Mouse (Mus musculus): Measurements from ENCODE around the gene Btbd9. TPM values are rescaled to one million over a fixed set of nuclear protein-coding genes. Genes with fewer than 3 reads are reported as not detected.

The Btbd9 gene
- polyA plus RNA-seq, 1 experiment from 2014 or later: 76.1 TPM

- no peaks in the 10 kb centered on the region for H3K36me3 ChIP-seq
- no peak overlapping the region for H3K9ac ChIP-seq
- WGBS: 76% methylated on average over 4 of the region's 4 CpGs
- H3K27me3 ChIP-seq: no peaks in the 10 kb centered on the region
- peaks cover 70% of the 10 kb centered on the region for H3K4me1 ChIP-seq
- no peak overlapping the region for H3K4me2 ChIP-seq (replicated peaks)
- H3K9me3 ChIP-seq: no peaks in the 10 kb centered on the region
- ATAC-seq (ENCODE audit: low FRiP score, low read depth): no peak
- no peak overlapping the region for H3K4me3 ChIP-seq
- H3K27ac ChIP-seq: no peak overlapping the region
Measured at GRCm38 (mm10) chr17:30258480-30258879, 317.8 kb downstream of the Btbd9 start.

- 61% methylated on average over 8 of the region's 8 CpGs for WGBS
- H3K9ac ChIP-seq: no peak overlapping the region
- H3K27me3 ChIP-seq: no peaks in the 10 kb centered on the region
- H3K4me2 ChIP-seq (replicated peaks): no peak overlapping the region
- no peak overlapping the region for H3K27ac ChIP-seq
- H3K36me3 ChIP-seq: no peaks in the 10 kb centered on the region
- H3K9me3 ChIP-seq: no peaks in the 10 kb centered on the region
- no peak for ATAC-seq (ENCODE audit: low FRiP score, low read depth)
- no peak overlapping the region for H3K4me3 ChIP-seq
- H3K4me1 ChIP-seq: peaks cover 48% of the 10 kb centered on the region
Measured at GRCm38 (mm10) chr17:30255928-30256560, 320.2 kb downstream of the Btbd9 start.

- H3K36me3 ChIP-seq: no peaks in the 10 kb centered on the region
- no peak overlapping the region for H3K9ac ChIP-seq
- no peak overlapping the region for H3K4me3 ChIP-seq
- no peak for ATAC-seq (ENCODE audit: low FRiP score, low read depth)
- H3K4me1 ChIP-seq: peaks cover 36% of the 10 kb centered on the region
- H3K9me3 ChIP-seq: no peaks in the 10 kb centered on the region
- no peak overlapping the region for H3K4me2 ChIP-seq (replicated peaks)
- H3K27ac ChIP-seq: no peak overlapping the region
- H3K27me3 ChIP-seq: no peaks in the 10 kb centered on the region
- WGBS: 51% methylated on average over 7 of the region's 7 CpGs
Measured at GRCm38 (mm10) chr17:30253924-30254323, 322.4 kb downstream of the Btbd9 start.

- Histone ChIP-seq H3K9me3 (no peaks in the 10 kb centered on the region), H3K27me3 (no peaks in the 10 kb centered on the region), H3K36me3 (no peaks in the 10 kb centered on the region), H3K4me3 (no peak overlapping the region), H3K4me1 (peaks cover 28% of the 10 kb centered on the region), H3K9ac (no peak overlapping the region), H3K4me2 (replicated peaks) (no peak overlapping the region), H3K27ac (no peak overlapping the region)
- no peak for ATAC-seq (ENCODE audit: low FRiP score, low read depth)
- whole genome bisulfite sequencing: 85% methylated on average over 5 of the region's 5 CpGs
Measured at GRCm38 (mm10) chr17:30253028-30253427, 323.3 kb downstream of the Btbd9 start.

- H3K4me2 ChIP-seq (replicated peaks): peak overlapping the region; percentile 35
- H3K36me3 ChIP-seq: no peaks in the 10 kb centered on the region
- H3K9me3 ChIP-seq: no peaks in the 10 kb centered on the region
- H3K4me3 ChIP-seq: no peak overlapping the region
- no peaks in the 10 kb centered on the region for H3K27me3 ChIP-seq
- WGBS: 35% methylated on average over 10 of the region's 10 CpGs
- ATAC-seq (ENCODE audit: low FRiP score, low read depth): no peak
- no peak overlapping the region for H3K9ac ChIP-seq
- H3K4me1 ChIP-seq: peaks cover 55% of the 10 kb centered on the region
- no peak overlapping the region; the same call in 1 of the 2 replicates for H3K27ac ChIP-seq
Measured at GRCm38 (mm10) chr17:30245308-30245706, 331.0 kb downstream of the Btbd9 start.

- H3K36me3 ChIP-seq: no peaks in the 10 kb centered on the region
- peak; percentile 78 for ATAC-seq (ENCODE audit: low FRiP score, low read depth)
- H3K4me1 ChIP-seq: peaks cover 61% of the 10 kb centered on the region
- H3K27ac ChIP-seq: peak overlapping the region; percentile 44; the same call in 1 of the 2 replicates
- no peak overlapping the region for H3K9ac ChIP-seq
- H3K4me2 ChIP-seq (replicated peaks): peak overlapping the region; percentile 35
- 49% methylated on average over 14 of the region's 14 CpGs for WGBS
- H3K4me3 ChIP-seq: no peak overlapping the region
- H3K27me3 ChIP-seq: no peaks in the 10 kb centered on the region
- no peaks in the 10 kb centered on the region for H3K9me3 ChIP-seq
Measured at GRCm38 (mm10) chr17:30244651-30245307, 331.5 kb downstream of the Btbd9 start.

GRCm38 (mm10) chr17:30243540-30243939 lies 332.7 kb downstream of the Btbd9 start:
- no peak overlapping the region for H3K4me2 ChIP-seq (replicated peaks)
- H3K4me1 ChIP-seq: peaks cover 73% of the 10 kb centered on the region
- 76% methylated on average over 7 of the region's 7 CpGs for WGBS
- no peaks in the 10 kb centered on the region for H3K36me3 ChIP-seq
- no peak overlapping the region for H3K4me3 ChIP-seq
- H3K27ac ChIP-seq: no peak overlapping the region
- no peaks in the 10 kb centered on the region for H3K27me3 ChIP-seq
- no peak overlapping the region for H3K9ac ChIP-seq
- H3K9me3 ChIP-seq: no peaks in the 10 kb centered on the region
- ATAC-seq (ENCODE audit: low FRiP score, low read depth): no peak

GRCm38 (mm10) chr17:30242647-30243046 lies 333.6 kb downstream of the Btbd9 start:
- Histone ChIP-seq H3K4me1 (peaks cover 74% of the 10 kb centered on the region), H3K27me3 (no peaks in the 10 kb centered on the region)

GRCm38 (mm10) chr17:30241720-30242322 lies 334.5 kb downstream of the Btbd9 start:
- H3K27me3 ChIP-seq: no peaks in the 10 kb centered on the region
- 71% methylated on average over 17 of the region's 17 CpGs for WGBS
- H3K4me2 ChIP-seq (replicated peaks): no peak overlapping the region
- no peaks in the 10 kb centered on the region for H3K36me3 ChIP-seq
- H3K27ac ChIP-seq: no peak overlapping the region
- ATAC-seq (ENCODE audit: low FRiP score, low read depth): no peak
- H3K9me3 ChIP-seq: no peaks in the 10 kb centered on the region
- H3K4me3 ChIP-seq: no peak overlapping the region
- no peak overlapping the region for H3K9ac ChIP-seq
- H3K4me1 ChIP-seq: peaks cover 80% of the 10 kb centered on the region

More at GRCm38 (mm10) chr17:30242647-30243046, 333.6 kb downstream of the Btbd9 start:
- Histone ChIP-seq H3K4me2 (replicated peaks) (no peak overlapping the region), H3K9me3 (no peaks in the 10 kb centered on the region), H3K36me3 (no peaks in the 10 kb centered on the region), H3K9ac (no peak overlapping the region), H3K4me3 (no peak overlapping the region), H3K27ac (no peak overlapping the region)
- ATAC-seq (ENCODE audit: low FRiP score, low read depth): no peak
- WGBS: 91% methylated on average over 4 of the region's 4 CpGs

GRCm38 (mm10) chr17:30241061-30241460 lies 335.2 kb downstream of the Btbd9 start:
- 59% methylated on average over 6 of the region's 6 CpGs for WGBS
- H3K9me3 ChIP-seq: no peaks in the 10 kb centered on the region
- peaks cover 80% of the 10 kb centered on the region for H3K4me1 ChIP-seq
- H3K9ac ChIP-seq: no peak overlapping the region
- no peaks in the 10 kb centered on the region for H3K36me3 ChIP-seq
- H3K4me2 ChIP-seq (replicated peaks): no peak overlapping the region
- no peak overlapping the region for H3K27ac ChIP-seq
- H3K27me3 ChIP-seq: no peaks in the 10 kb centered on the region
- ATAC-seq (ENCODE audit: low FRiP score, low read depth): no peak
- H3K4me3 ChIP-seq: no peak overlapping the region

- H3K4me3 ChIP-seq: no peak overlapping the region
- peaks cover 80% of the 10 kb centered on the region for H3K4me1 ChIP-seq
- no peak for ATAC-seq (ENCODE audit: low FRiP score, low read depth)
- no peak overlapping the region; the same call in 1 of the 2 replicates for H3K27ac ChIP-seq
- WGBS: 73% methylated on average over 4 of the region's 4 CpGs
- no peaks in the 10 kb centered on the region for H3K36me3 ChIP-seq
- no peak overlapping the region for H3K9ac ChIP-seq
- H3K27me3 ChIP-seq: no peaks in the 10 kb centered on the region
- no peaks in the 10 kb centered on the region for H3K9me3 ChIP-seq
- no peak overlapping the region for H3K4me2 ChIP-seq (replicated peaks)
Measured at GRCm38 (mm10) chr17:30240659-30241058, 335.6 kb downstream of the Btbd9 start.

GRCm38 (mm10) chr17:30239458-30239857 lies 336.8 kb downstream of the Btbd9 start:
- no peak overlapping the region for H3K9ac ChIP-seq
- 52% methylated on average over 5 of the region's 5 CpGs for WGBS
- H3K27me3 ChIP-seq: no peaks in the 10 kb centered on the region
- H3K4me2 ChIP-seq (replicated peaks): no peak overlapping the region
- no peak overlapping the region for H3K4me3 ChIP-seq
- peak overlapping the region; percentile 48; the same call in 1 of the 2 replicates for H3K27ac ChIP-seq
- no peaks in the 10 kb centered on the region for H3K9me3 ChIP-seq
- peaks cover 76% of the 10 kb centered on the region for H3K4me1 ChIP-seq
- no peak; the same call in 1 of the 2 replicates for ATAC-seq (ENCODE audit: low FRiP score, low read depth)
- H3K36me3 ChIP-seq: no peaks in the 10 kb centered on the region

Data from limb, embryonic 13.5 days (tissue).